In genomic region chr5:110230780-110231461, GRCm38 (mm10) we compare ENCODE assay signal across 7 mouse cellular contexts. TPM values are rescaled to one million over a fixed set of nuclear protein-coding genes. Genes with fewer than 3 reads are reported as not detected.
DNase-seq lines count a peak whose midpoint lies in the region; ATAC-seq and TF ChIP-seq lines count a peak whose summit lies in the region.

Gene Ankle2, plus strand, starts transcription at chr5:110231004.

- H3K4me1 ChIP-seq in intestine, postnatal 0 days (replicated peaks; ENCODE audit: control insufficient read depth, insufficient read depth, low read length) = no peaks in the 10 kb centered on the region
- peaks cover 22% of the 10 kb centered on the region for H3K4me1 ChIP-seq in midbrain, embryonic 12.5 days
- H3K4me1 ChIP-seq in small intestine, adult 2 months (ENCODE audit: control insufficient read depth, insufficient read depth, insufficient read length, low read length) = no peaks in the 10 kb centered on the region

- H3K36me3 ChIP-seq in intestine, postnatal 0 days (ENCODE audit: control insufficient read depth, insufficient read depth) = peaks cover 6% of the 10 kb centered on the region; the same call in 1 of the 2 replicates
- H3K36me3 ChIP-seq in midbrain, embryonic 12.5 days = peaks cover 18% of the 10 kb centered on the region
- H3K36me3 ChIP-seq in small intestine, adult 2 months (ENCODE audit: control insufficient read depth, insufficient read depth, low read length) = peaks cover 11% of the 10 kb centered on the region

- under 1% methylated on average over 77 of the region's 81 CpGs for WGBS in intestine, postnatal 0 days
- under 1% methylated on average over 81 of the region's 81 CpGs for WGBS in midbrain, embryonic 12.5 days
- under 1% methylated on average over 75 of the region's 81 CpGs for WGBS in small intestine, adult 2 months

- H3K9me3 ChIP-seq in intestine, postnatal 0 days (ENCODE audit: control insufficient read depth) = no peaks in the 10 kb centered on the region
- H3K9me3 ChIP-seq in midbrain, embryonic 12.5 days = no peaks in the 10 kb centered on the region

- H3K9ac ChIP-seq in intestine, postnatal 0 days (ENCODE audit: low read depth, low read length) = peak within 1 kb of the TSS; percentile 89
- H3K9ac ChIP-seq in midbrain, embryonic 12.5 days (replicated peaks) = peak within 1 kb of the TSS; percentile 96

- peak within 1 kb of the TSS; percentile 93 for H3K27ac ChIP-seq in intestine, postnatal 0 days (ENCODE audit: low read depth, low read length)
- H3K27ac ChIP-seq in midbrain, embryonic 12.5 days (replicated peaks) = peak within 1 kb of the TSS; percentile 96
- peak within 1 kb of the TSS; percentile 78 for H3K27ac ChIP-seq in small intestine, adult 2 months (ENCODE audit: insufficient read depth, low read depth, low read length)

- intact Hi-C loops in left cerebral cortex, postnatal 4 days (cut with DNase I) = no loop called here

- no peak for TF ChIP-seq CTCF in intestine, postnatal 0 days (IDR thresholded peaks at IDR 0.05; ENCODE audit: low read depth)
- TF ChIP-seq CTCF in small intestine, adult 2 months (IDR thresholded peaks at IDR 0.05; ENCODE audit: extremely low read depth, insufficient read length, insufficient replicate concordance, low read depth, low read length) = no peak

- TF ChIP-seq POLR2A in small intestine, adult 2 months (IDR thresholded peaks at IDR 0.05; ENCODE audit: low read depth, low read length) = peak; percentile 41; the same call in 1 of the 2 replicates

- H3K4me2 ChIP-seq in intestine, postnatal 0 days (replicated peaks; ENCODE audit: low read depth) = peak within 1 kb of the TSS; percentile 70
- peak within 1 kb of the TSS; percentile 67 for H3K4me2 ChIP-seq in midbrain, embryonic 12.5 days (replicated peaks)

- H3K4me3 ChIP-seq in intestine, postnatal 0 days (ENCODE audit: low read depth, low read length) = peak within 1 kb of the TSS; percentile 91
- peak within 1 kb of the TSS; percentile 96 for H3K4me3 ChIP-seq in midbrain, embryonic 12.5 days
- peak within 1 kb of the TSS; percentile 99 for H3K4me3 ChIP-seq in small intestine, adult 2 months (ENCODE audit: low read depth, low read length)

- no peaks in the 10 kb centered on the region for H3K27me3 ChIP-seq in intestine, postnatal 0 days (replicated peaks; ENCODE audit: control insufficient read depth, insufficient read depth, low read length)
- no peaks in the 10 kb centered on the region for H3K27me3 ChIP-seq in midbrain, embryonic 12.5 days
- H3K27me3 ChIP-seq in small intestine, adult 2 months (ENCODE audit: control insufficient read depth, insufficient read depth, low read length) = no peaks in the 10 kb centered on the region

- ATAC-seq in intestine, postnatal 0 days = peak; percentile 99
- peak; percentile 97 for ATAC-seq in midbrain, embryonic 12.5 days (ENCODE audit: low FRiP score, low read depth)

- peak; percentile 86 for DNase-seq in adrenal gland, adult 8-10 months
- peak; percentile 94 for DNase-seq in embryo, embryonic 9.5 days (ENCODE audit: extremely low spot score)
- no peak for DNase-seq in gonadal fat pad, adult 2 months (ENCODE audit: low read depth)
- DNase-seq in left cerebral cortex, postnatal 4 days = peak; percentile 92

RNA-seq across cellular contexts. Expression of gene Ankle2, which starts in this region (rescaled TPM):
- 10 to 100 TPM; 44.0 to 55.5 (median 52.7) TPM for total RNA-seq in adrenal gland, adult 8-10 months (2022)
- polyA plus RNA-seq in gonadal fat pad, adult 2 months (2012; rRNA removed) = 11.2 and 11.7 TPM in 2 replicates
- polyA plus RNA-seq in intestine, postnatal 0 days (2015; fragmentation: Nextera tagmentation; extraction: Ambion mirVana) = 8.7 and 9.5 TPM in 2 replicates
- 10 to 100 TPM; 34.2 to 38.6 TPM for total RNA-seq in left cerebral cortex, postnatal 4 days (2021)
- 36.9 and 39.6 TPM in 2 replicates for polyA plus RNA-seq in midbrain, embryonic 12.5 days (2016; fragmentation: Nextera tagmentation; extraction: Ambion mirVana)
- polyA plus RNA-seq in small intestine, adult 2 months (2012; rRNA removed) = 2.8 and 4.6 TPM in 2 replicates
